Mouse (Mus musculus) liver, adult 2 months (tissue): ENCODE results near the gene Slc13a2. TPM values are rescaled to one million over a fixed set of nuclear protein-coding genes. Genes with fewer than 3 reads are reported as not detected.
A peak's percentile ranks its signal among the peaks of the same experiment; 100 is the strongest.

Source experiments
- DNase-seq: peaks from one replicate; pipeline ENCODE4 v3.0.0-alpha.2; 2011; ENCODE audit warnings: low read depth, low spot score; ENCODE audit errors: extremely low read depth
- H3K27ac ChIP-seq: fragments of 200-500 bp; replicated peaks from 2 replicates; pipeline ENCODE4 v1.5.1; 2012; ENCODE audit warnings: low read depth, mild to moderate bottlenecking, control low read depth, inconsistent platforms, low read length; ENCODE audit not compliant: insufficient read depth
- H3K27me3 ChIP-seq: fragments of 200-500 bp; 2 replicates; pipeline ENCODE4 v1.6.1; 2012; ENCODE audit warnings: mild to moderate bottlenecking, moderate library complexity, low read length, inconsistent platforms; ENCODE audit not compliant: control insufficient read depth, insufficient read depth
- H3K36me3 ChIP-seq: fragments of 200-500 bp; 2 replicates; pipeline ENCODE4 v1.6.1; 2012; ENCODE audit warnings: low read length, inconsistent platforms; ENCODE audit not compliant: control insufficient read depth, insufficient read depth
- H3K4me1 ChIP-seq: fragments of 200-500 bp; 2 replicates; pipeline ENCODE4 v1.6.1; 2011; ENCODE audit warnings: low read length; ENCODE audit not compliant: control insufficient read depth, insufficient read depth
- H3K4me3 ChIP-seq: fragments of 200-500 bp; 2 replicates; pipeline ENCODE4 v1.5.1; 2011; ENCODE audit warnings: low read depth, mild to moderate bottlenecking, control low read depth, low read length, moderate library complexity; ENCODE audit not compliant: insufficient read depth
- H3K79me2 ChIP-seq: fragments of 200-500 bp; 2 replicates; pipeline ENCODE4 v1.6.1; 2012; ENCODE audit warnings: inconsistent platforms, mild to moderate bottlenecking, low read length, moderate library complexity; ENCODE audit not compliant: control insufficient read depth, insufficient read depth
- H3K9ac ChIP-seq: fragments of 200-500 bp; 2 replicates; pipeline ENCODE4 v1.6.1; 2012; ENCODE audit warnings: low read depth, mild to moderate bottlenecking, control low read depth, inconsistent platforms, low read length
- CTCF ChIP-seq: fragments of 200-500 bp; IDR thresholded peaks from 2 replicates; pipeline ENCODE4 v1.5.1; 2011; ENCODE audit warnings: low read depth, low read length, control low read depth
- POLR2A ChIP-seq: fragments of 200-500 bp; IDR thresholded peaks from 2 replicates; pipeline ENCODE4 v1.6.1; 2011; ENCODE audit warnings: low read length, control low read depth; ENCODE audit not compliant: insufficient read depth; ENCODE audit errors: extremely low read depth
- WGBS: fragments of 180-500 bp; shearing (Covaris S2); methylation state at CpG from one replicate; pipeline ENCODE4 v1.1.7; 2018; 5-methylcytosine and 5-hydroxymethylcytosine counted together
- polyA plus RNA-seq: library from polyadenylated mRNA; depleted of rRNA; stranded (reverse); fragments of >200 nt; gene quantifications from 2 replicates; pipeline ENCODE4 v1.2.3, GENCODE M21; 2012
- total RNA-seq: library from RNA; depleted of rRNA; stranded (reverse); fragments of >200 nt; gene quantifications from 2 replicates; pipeline ENCODE4 v1.2.3, GENCODE M21; 2014

Gene Slc13a2
- total and polyA plus RNA-seq, 2 experiments: 0.65 to 4.7 TPM

- 17% methylated on average over 5 of the region's 5 CpGs for WGBS
- H3K9ac ChIP-seq: no peak overlapping the region
- no peak overlapping the region for H3K4me3 ChIP-seq
- H3K79me2 ChIP-seq: no peaks in the 10 kb centered on the region
- no peaks in the 10 kb centered on the region for H3K4me1 ChIP-seq
- no peaks in the 10 kb centered on the region for H3K27me3 ChIP-seq
- no peak overlapping the region for H3K27ac ChIP-seq
- no peaks in the 10 kb centered on the region for H3K36me3 ChIP-seq
- TF ChIP-seq CTCF (peak; percentile 63), POLR2A (no peak)
- DNase-seq: peak; percentile 45
Measured at GRCm38 (mm10) chr11:78455308-78455707, 33.3 kb upstream of the Slc13a2 start.

- no peaks in the 10 kb centered on the region for H3K36me3 ChIP-seq
Measured at GRCm38 (mm10) chr11:78454276-78454675, 32.3 kb upstream of the Slc13a2 start.

GRCm38 (mm10) chr11:78453675-78454074 lies 31.7 kb upstream of the Slc13a2 start:
- Histone ChIP-seq H3K4me3 (no peak overlapping the region), H3K79me2 (no peaks in the 10 kb centered on the region), H3K4me1 (no peaks in the 10 kb centered on the region), H3K36me3 (no peaks in the 10 kb centered on the region), H3K27me3 (no peaks in the 10 kb centered on the region), H3K27ac (no peak overlapping the region), H3K9ac (no peak overlapping the region)
- TF ChIP-seq POLR2A: no peak
- peak; percentile 76 for TF ChIP-seq CTCF
- 30% methylated on average over 4 of the region's 4 CpGs for WGBS
- peak; percentile 66 for DNase-seq

More at GRCm38 (mm10) chr11:78454276-78454675, 32.3 kb upstream of the Slc13a2 start:
- H3K9ac ChIP-seq: no peak overlapping the region
- H3K4me1 ChIP-seq: no peaks in the 10 kb centered on the region
- H3K27me3 ChIP-seq: no peaks in the 10 kb centered on the region
- DNase-seq: peak; percentile 52
- H3K4me3 ChIP-seq: no peak overlapping the region
- H3K79me2 ChIP-seq: no peaks in the 10 kb centered on the region
- TF ChIP-seq POLR2A (no peak), CTCF (no peak)
- WGBS: 70% methylated on average over 7 of the region's 7 CpGs
- no peak overlapping the region for H3K27ac ChIP-seq

DNA sequence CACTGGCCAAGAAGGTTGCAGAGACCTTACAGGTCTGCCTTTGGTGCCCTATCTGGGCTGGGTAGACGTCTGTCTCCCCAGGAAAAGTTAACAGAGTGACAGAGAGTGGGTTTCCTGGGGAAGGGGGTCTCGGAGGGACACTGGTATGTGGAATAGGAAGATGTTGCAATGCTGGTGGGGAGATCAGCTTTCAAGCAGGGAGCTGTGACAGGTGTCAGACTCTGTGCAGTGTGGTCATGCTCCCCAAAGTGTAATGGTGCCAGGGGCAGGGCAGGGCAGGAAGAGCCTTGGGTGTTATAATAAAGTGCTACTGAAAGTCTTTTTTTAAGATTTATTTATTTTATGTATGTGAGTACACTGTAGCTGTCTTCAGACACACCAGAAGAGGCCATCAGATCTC lies 28.3 kb upstream of the Slc13a2 start:
- 48% methylated on average over 2 of the region's 2 CpGs for WGBS
- Histone ChIP-seq H3K4me1 (no peaks in the 10 kb centered on the region), H3K9ac (no peak overlapping the region), H3K27me3 (no peaks in the 10 kb centered on the region), H3K27ac (no peak overlapping the region), H3K4me3 (no peak overlapping the region), H3K36me3 (no peaks in the 10 kb centered on the region), H3K79me2 (no peaks in the 10 kb centered on the region)
- DNase-seq: no peak
- no peak for TF ChIP-seq POLR2A
- TF ChIP-seq CTCF: no peak

DNA sequence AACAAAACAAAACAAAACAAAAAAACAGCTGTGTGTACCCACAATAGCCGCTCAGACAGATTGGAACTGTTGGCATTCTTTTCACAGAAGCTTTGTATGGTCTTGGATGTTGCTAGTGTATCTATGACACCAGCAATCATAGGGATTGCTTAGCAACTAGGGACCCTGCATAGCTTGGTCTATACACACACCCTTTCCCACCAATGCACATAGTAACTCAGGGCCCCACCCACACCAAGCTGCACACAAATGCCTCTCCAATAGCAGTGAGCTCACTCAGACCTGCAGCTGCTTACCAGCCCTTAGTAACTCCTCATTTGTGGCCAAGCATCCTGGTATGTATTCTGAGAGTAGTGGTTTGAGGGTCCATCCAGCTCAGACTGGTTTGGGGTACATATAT lies 26.2 kb upstream of the Slc13a2 start:
- Histone ChIP-seq H3K4me1 (no peaks in the 10 kb centered on the region), H3K27ac (no peak overlapping the region), H3K79me2 (no peaks in the 10 kb centered on the region), H3K4me3 (no peak overlapping the region), H3K27me3 (no peaks in the 10 kb centered on the region), H3K36me3 (no peaks in the 10 kb centered on the region), H3K9ac (no peak overlapping the region)
- no peak for DNase-seq
- TF ChIP-seq POLR2A (no peak), CTCF (no peak)
- WGBS: 91% methylated on average over 1 of the region's 1 CpGs

GRCm38 (mm10) chr11:78447168-78447567 lies 25.2 kb upstream of the Slc13a2 start:
- Histone ChIP-seq H3K27ac (no peak overlapping the region), H3K4me3 (no peak overlapping the region), H3K79me2 (no peaks in the 10 kb centered on the region), H3K36me3 (no peaks in the 10 kb centered on the region), H3K27me3 (no peaks in the 10 kb centered on the region), H3K4me1 (no peaks in the 10 kb centered on the region), H3K9ac (no peak overlapping the region)
- no peak for DNase-seq
- no peak for TF ChIP-seq POLR2A
- TF ChIP-seq CTCF: no peak
- 90% methylated on average over 3 of the region's 3 CpGs for WGBS
